Mouse (Mus musculus): ENCODE data around the gene Cwc22. TPM values are rescaled to one million over a fixed set of nuclear protein-coding genes. Genes with fewer than 3 reads are reported as not detected.

Gene Cwc22
- 7.7 and 10.4 TPM in 2 replicates for total RNA-seq (2015; ENCODE audit: low replicate concordance)
- 18.1 and 21.6 TPM in 2 replicates for total RNA-seq (2017; ENCODE audit: low replicate concordance)

DNA sequence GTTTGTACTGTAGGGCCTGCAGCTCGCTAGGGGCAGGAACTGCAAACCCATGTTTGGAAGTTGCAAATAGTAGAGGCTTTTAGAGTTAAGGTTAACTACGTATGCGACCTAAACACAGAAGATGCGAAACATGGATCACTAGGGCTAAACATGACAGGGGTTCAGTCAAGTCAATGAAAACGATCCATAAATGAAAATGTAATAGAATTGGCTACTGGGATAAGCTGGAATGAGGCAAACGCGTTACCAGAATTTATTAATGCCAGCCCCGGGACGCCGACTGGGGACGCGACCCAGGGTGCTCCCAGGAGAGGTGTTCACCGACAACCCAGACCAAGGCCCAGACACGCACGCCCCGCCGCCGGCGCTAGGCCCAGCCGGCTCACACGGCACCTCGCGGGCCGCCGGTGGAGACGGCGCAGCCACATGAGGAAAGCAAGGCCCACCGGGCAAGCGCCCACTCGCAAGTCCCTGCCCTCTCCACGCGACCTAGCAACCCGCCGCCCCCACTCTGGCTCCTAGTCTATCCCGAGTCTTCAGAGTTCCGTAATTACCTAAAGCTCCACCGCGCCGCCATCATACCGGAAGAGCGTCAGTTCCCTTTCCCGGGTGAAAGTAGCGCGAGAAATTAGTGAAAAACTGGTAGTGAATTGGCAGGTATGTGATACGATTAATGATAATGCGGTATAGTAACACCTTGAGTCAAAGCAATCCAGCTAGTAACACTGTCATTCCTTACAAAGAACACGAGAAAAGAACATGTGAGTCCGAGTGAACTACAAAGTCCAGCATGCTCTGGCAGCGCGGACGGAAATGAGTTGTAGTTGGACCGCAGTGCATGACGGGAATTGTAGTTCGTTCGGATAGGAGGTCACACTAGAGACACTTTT, at the start of gene Cwc22:
TSS of gene Cwc22 (minus strand) at position 780 of the 890 bp plus-strand sequence.
- ATAC-seq (replicated peaks; ENCODE audit: low FRiP score, poor library complexity, severe bottlenecking): peak; percentile 99

DNA sequence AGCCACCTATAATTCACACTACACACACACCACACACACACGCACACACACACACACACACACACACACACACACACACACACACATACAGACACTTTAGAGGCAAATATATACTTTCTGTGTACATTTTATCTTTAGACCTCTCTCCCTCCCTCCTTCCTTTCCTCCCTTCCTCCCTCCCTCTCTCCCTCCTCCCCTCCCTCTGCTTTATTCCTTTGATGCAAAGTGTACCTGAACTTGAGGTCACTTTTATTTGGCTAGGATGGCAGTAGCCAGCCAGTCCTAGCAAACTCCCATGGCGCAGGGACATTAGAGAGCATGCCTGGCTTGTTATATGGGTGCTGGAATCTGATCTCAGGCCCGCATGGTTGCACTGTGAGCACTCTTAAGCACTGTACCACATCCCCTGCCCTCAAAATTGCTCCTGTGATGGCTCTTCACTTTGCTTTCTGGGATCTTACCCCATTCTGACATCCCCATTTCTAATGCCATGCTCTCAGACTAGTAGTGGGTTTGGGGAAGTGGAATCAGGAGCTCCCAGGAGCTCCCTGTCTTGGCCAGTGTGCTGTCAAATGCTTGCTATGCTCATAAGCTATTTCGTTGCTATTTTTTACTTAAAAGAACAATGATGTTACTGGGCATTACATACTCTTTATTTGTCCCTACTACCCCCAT, 47.7 kb upstream of the Cwc22 start:
- no peak for ATAC-seq (replicated peaks; ENCODE audit: low FRiP score, poor library complexity, severe bottlenecking)

DNA sequence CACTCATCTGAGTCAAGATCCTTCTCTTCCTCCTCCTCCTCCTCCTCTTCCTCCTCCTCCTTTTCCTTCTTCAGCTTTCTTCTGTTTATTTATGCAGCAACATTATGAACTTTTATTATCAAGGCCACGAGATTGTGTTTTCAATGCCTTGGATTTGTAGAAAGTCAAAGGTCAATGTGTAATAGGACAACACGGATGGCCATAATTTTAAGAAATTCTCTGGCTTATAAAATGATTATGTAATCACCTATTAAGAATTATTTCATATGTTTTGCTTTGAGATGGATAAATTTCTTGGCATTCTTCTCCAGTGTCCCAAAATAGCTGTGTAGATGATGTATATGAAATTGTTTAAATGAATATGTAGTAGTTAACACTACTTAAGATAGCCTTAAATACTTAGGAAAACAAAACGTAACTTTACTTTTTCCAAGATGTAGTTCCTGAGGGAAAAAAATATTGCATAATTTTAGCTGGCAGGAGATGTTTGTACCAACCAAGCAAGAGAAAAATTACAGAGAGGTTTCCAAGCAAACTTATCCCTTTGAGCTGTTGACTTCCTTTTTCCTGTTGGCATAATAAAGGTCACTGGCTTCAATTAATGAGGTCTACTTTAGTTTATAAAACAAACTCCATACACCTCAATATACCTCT, 46.9 kb upstream of the Cwc22 start:
- ATAC-seq (replicated peaks; ENCODE audit: low FRiP score, poor library complexity, severe bottlenecking): no peak

DNA sequence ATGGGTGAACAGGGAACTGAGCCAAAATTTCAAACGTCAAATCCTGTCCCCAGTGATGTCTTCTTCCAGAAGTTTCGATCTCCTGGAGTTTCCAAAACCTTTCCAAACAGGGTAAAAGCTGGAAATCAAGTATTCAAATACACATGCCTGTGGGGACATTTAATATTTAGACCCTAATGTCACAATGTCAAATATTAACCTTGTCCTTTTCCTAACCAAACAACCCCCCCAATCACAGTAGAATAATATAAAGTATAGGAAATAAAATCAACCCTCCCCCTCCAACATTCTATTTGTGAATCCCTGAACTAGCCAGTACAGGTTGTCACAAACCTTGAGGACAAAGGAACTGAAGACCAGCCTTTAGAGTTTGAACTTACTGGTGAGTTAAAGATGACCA, 44.6 kb upstream of the Cwc22 start:
- no peak for ATAC-seq (replicated peaks; ENCODE audit: low FRiP score, poor library complexity, severe bottlenecking)

DNA sequence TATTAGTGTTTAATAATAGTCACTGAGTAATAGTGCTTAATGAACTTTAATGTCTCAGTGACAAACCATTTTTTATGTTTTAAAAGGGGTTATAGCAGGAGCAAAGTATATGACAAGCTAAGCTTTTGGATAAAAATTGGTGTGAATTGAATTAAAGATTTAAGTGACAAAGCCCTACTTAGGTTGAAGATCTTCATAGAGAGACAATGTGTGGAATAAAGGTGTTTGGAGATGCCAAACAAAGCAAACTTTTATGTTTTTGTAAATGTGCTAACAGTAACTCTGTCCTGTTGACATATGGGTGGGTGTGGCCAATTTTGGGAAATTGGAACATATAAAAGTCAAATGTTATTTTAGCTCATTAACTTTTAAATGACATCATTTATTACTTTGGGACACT, 43.9 kb upstream of the Cwc22 start:
- no peak for ATAC-seq (replicated peaks; ENCODE audit: low FRiP score, poor library complexity, severe bottlenecking)

DNA sequence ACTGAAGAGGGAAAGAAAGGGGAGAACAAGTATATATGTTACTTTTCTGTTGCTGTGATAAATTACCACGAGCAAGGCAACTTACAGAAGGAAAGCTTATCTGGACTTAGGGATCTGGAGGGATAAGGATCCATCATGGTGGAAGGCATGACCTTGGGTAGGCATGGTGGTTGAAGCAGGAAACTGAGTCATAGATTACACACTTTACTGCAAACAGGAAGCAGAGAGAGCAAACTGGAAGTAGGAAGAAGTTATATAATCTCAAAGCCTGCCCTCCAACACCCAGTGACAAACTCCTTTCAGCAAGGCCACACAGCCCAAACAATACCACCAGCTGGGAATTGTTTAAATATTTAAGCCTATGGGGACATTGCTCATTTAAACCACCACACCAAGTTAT, 43.2 kb upstream of the Cwc22 start:
- ATAC-seq (replicated peaks; ENCODE audit: low FRiP score, poor library complexity, severe bottlenecking): no peak

DNA sequence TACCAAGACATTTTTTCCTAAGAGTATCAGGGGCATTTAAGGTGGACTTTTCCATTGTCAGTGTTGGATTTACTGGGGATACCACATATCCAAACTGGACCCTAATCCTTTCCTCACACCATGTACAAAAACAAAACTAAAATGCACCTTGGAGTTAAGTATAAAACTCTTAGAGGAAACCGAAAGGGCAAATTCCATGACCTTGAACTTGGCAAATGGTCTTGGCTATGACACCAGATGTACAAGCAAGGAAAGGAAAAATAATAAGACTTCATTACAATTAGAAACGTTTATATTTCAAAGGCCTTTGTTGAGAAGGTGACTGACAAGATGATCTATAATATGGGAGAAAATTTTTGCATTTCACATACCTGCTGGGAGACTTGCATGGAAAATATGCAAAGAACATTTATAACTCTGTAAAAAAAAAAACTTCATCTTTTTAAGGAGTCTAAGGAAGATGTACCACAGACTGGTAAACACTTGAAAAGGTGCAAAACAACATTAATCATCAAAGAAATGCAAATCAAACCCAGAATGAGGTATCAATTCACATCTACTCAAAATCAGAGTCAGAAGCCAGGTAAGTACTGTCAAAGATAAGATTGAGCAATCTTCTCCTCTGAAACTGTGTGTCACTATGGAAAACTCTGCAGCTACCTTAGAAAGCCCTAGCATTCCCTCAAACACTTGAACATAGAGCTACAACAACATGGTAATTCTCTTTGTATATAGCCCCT, 40.0 kb upstream of the Cwc22 start:
- ATAC-seq (replicated peaks; ENCODE audit: low FRiP score, poor library complexity, severe bottlenecking): no peak

DNA sequence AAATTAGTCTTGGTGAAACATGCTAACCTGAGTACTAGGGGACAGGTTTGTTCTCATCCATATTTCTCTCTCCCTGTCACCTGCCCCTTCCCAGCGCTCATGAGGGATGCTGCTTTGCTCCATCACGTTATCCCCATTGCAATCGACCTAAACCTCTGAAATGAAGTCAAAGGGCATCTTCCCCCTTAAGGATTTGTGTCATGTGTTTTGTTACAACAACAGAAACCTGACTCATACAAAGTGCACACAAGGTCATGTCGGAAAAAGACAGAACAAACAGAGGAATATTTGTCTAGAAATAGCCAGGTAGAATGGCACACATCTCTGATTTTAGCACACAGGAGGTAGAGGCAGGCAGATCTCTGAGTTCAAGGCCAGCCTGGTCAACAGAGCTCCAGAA, 38.0 kb upstream of the Cwc22 start:
- ATAC-seq (replicated peaks; ENCODE audit: low FRiP score, poor library complexity, severe bottlenecking): no peak

DNA sequence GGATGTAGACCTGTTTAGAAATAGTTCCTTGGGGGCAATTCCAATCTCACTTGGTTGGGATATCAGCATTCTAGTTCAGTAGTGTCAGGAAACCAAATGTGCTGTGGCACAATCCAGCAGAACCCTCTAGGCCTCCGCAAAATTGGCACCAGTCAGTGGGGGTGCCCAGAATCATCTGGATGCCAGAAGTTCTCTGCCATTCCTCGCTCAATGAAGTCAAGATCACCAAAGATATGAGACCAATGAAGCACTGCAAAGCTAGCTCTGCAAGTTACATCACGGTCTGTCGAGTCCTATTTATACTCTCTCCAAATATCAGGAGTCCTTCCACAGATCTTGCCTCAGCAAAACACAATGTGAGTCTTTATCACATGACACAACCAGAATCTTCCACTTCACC, 35.7 kb upstream of the Cwc22 start:
- no peak for ATAC-seq (replicated peaks; ENCODE audit: low FRiP score, poor library complexity, severe bottlenecking)

DNA sequence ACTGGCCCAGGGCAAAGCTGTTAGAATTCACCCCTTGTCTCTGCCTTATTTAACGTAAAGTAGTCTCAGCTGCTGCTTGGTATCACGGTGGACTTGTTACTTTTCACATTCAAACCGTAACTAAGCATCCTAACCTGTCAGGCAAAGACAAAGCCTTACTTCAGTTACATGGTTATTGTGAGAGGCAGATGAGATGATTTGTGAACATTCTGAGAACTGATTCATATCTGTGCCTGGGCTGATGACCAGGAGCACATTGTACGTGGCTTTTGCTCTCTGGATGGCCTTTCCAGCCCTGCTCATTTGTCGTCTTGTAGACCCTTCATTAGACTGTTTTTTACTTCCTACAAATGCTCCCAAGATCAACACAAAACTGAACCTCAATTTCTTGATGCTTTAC, 34.5 kb upstream of the Cwc22 start:
- ATAC-seq (replicated peaks; ENCODE audit: low FRiP score, poor library complexity, severe bottlenecking): no peak

DNA sequence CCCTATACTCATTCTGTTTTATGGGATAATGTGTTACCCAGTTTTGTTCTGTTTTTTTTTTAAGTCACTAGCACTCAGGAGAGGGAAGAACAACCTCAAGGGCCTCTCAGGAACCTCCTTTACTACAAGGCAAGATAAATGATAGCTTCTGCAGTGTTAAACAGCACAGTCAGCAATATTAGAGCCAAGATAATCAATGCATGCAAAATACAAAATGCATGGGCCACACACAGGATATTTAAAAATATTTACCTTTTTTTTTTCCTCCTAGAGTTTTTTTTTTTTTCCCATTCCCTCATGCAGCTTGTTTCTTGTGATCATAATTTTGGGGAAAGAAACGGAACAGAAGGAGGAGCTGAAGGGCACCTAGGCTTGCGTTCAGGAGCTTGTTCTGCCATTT, 33.3 kb upstream of the Cwc22 start:
- no peak for ATAC-seq (replicated peaks; ENCODE audit: low FRiP score, poor library complexity, severe bottlenecking)

DNA sequence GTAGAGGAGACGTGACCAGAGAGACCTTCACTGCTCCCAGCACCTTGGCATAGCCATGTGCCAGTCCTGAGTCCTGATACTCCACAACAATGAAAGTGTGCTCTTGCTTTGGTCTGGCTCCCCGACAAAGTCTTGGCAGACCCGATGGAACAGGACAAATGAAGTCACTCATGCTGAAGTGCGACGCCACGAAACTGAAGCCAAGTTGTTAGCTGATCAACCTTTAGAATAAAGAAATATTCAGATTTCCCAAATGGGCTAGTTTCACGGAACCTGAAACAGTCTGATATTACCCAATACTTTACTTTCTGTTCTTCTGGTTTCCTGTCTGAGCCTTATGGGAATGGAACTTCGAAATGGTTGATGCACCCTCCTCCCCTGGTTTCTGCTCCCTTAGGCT, 32.9 kb upstream of the Cwc22 start:
- no peak for ATAC-seq (replicated peaks; ENCODE audit: low FRiP score, poor library complexity, severe bottlenecking)

DNA sequence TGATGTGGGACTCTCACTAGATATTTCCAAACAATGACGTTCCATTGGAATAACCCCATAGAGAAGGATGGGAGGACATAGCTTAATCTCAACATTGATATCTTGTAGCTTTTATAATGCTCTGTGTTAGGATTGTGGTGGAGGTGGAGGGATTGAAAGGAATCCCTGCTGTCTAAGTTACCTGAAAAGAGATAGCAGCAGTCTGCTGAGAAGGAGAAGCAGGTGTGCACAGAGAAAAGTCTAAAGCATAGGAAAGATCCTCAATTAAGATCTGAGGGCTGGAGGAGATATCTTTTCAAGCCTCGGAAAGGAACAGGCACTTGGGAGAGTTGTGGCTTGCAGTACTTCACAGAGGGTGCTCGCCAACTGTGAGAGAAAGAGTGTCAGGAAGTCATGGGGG, 32.1 kb upstream of the Cwc22 start:
- ATAC-seq (replicated peaks; ENCODE audit: low FRiP score, poor library complexity, severe bottlenecking): no peak

DNA sequence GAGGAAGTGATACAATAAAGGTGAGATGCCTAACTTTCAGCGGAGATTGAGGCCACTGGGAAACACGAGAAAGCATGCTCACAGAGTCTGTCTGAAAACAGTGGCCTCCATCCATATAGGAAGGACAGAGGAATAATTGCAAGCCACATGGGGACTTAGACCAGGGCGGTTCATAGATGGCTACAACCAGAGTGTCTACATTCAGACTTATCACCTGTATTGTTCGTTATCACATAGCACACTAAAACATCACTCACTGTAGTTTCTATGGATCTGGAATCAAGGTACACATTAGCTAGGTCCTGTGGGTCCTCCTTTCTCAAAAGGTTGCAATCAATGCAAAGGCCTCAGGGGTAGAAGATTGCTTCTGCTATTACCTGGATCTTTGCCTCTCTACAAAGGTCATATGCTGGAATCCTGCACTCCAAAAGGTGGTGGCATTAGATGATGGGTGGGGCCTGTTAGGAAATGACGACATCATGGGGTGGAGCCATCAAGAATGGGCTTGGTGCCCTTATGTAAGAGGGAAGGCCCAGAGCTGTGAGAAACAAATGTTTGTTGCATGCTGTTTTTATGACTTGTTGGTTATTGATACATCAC, 30.2 kb upstream of the Cwc22 start:
- no peak for ATAC-seq (replicated peaks; ENCODE audit: low FRiP score, poor library complexity, severe bottlenecking)

DNA sequence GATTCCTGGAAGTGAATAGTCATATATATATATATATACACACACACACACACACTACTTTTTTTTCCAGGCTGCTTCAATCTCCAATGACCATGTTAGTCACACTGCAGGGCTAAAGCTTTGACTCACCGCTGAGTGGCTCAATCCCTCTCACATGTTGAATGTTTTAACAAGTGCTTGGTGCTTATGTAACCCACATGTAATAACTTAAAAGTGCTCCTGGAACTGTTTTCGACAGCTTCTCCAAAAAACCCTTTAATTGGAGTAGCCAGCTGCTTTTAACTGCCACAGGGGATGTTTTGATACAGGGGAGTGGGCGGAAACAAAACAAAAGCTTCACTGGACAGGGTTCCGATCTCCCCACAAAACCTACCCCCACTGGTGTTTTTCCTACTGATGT, 29.4 kb upstream of the Cwc22 start:
- ATAC-seq (replicated peaks; ENCODE audit: low FRiP score, poor library complexity, severe bottlenecking): no peak

DNA sequence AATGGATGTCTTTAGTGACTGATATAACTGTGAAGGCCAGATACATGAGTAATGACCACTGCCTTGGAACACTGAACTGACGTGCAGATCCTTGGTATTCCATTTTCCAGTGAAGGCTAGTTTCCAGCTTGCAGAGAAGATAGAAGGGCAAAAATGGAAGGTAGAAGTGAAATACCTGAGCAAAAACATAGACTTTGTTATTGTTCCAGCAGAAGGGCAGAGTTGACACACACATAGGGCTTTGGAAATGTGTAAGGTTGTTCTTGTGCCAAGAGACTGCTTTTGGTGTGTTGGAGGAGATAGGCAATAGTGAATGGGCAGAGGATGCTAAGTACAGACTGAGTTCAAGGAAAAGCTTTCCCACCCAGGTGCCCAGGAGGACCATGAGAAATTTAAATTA, 28.8 kb upstream of the Cwc22 start:
- no peak for ATAC-seq (replicated peaks; ENCODE audit: low FRiP score, poor library complexity, severe bottlenecking)

DNA sequence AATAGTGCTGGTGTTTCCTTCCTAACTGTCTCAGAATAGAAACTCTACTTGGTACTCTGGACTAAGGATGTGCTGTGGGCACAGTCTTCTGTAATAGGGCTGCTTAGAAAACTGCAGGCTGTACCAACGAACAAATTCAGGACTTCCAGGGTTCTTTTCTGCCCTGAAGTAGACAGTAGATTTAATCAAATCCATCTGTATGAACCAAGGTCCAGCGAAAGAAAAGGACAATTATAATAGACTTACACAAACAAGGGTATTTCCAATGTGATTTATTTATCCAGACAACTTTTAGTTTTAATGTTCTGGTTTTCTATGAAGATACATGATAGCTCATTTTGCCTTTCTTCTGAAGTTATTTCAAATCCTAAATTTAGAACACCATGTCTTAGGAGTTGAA, 28.2 kb upstream of the Cwc22 start:
- no peak for ATAC-seq (replicated peaks; ENCODE audit: low FRiP score, poor library complexity, severe bottlenecking)

DNA sequence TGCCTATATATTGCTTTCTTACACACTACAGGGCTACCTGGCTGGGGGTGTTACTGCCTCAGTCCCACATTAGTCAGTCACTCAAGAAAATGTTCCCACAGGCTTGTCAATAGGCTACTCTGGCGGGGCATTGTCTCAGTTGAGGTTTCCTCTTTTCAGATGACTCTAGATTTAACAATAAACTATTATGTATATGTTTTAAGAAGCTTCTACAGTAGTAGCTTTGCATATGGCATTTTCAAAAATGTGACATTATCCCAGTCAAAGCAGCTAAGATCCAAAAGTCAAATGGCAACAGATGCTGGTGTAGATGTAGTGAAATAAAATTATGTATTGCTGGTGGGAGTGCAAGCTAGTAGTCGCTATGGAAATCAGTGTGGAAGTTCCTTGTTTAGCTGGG, 27.1 kb upstream of the Cwc22 start:
- ATAC-seq (replicated peaks; ENCODE audit: low FRiP score, poor library complexity, severe bottlenecking): no peak

DNA sequence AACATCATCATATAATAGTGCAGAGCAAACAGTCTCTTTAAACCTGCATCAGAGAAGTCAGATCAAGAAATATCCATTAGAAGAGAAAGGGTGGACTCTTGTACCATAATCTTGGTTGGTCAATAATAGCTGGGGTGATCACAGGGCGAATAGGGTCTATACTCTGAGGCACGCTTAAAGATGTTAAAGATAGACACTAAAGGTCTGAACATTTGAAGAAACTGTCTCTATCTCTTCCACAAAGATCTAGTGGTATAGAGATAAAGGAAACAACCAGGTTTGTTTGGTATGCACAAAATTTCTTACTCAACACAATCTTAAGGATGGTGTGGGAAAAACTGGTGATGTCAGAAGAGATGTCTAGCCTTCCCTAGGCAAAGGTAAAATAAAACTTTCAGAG, 26.4 kb upstream of the Cwc22 start:
- no peak for ATAC-seq (replicated peaks; ENCODE audit: low FRiP score, poor library complexity, severe bottlenecking)

DNA sequence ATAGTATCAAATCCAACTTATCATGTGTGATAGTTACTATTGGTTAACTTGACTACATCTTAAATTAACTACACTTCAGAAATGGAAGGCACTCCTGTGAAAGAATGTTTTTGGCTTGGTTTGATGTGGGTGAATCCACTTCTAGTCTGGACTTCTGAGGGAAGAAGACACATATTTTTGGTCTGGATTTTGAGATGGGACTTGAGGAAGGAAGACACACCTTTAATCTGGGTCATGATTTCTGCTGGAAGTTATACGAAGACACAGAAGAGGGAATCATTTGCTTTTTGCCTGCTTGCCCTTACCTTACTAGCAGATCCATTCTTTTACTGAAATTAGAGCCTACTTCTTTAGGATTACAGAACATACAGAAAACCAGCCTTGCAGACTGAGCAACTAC, 25.7 kb upstream of the Cwc22 start:
- no peak for ATAC-seq (replicated peaks; ENCODE audit: low FRiP score, poor library complexity, severe bottlenecking)
